Mouse (Mus musculus) R1 (cell line): ENCODE measurements around the gene Cacna2d3.
A peak's percentile ranks its signal among the peaks of the same experiment; 100 is the strongest.

Source experiments
- DNase-seq: peaks from one replicate; pipeline ENCODE4 v3.0.0-alpha.2; 2018; ENCODE audit warnings: low read depth, low spot score

The Cacna2d3 gene

DNA sequence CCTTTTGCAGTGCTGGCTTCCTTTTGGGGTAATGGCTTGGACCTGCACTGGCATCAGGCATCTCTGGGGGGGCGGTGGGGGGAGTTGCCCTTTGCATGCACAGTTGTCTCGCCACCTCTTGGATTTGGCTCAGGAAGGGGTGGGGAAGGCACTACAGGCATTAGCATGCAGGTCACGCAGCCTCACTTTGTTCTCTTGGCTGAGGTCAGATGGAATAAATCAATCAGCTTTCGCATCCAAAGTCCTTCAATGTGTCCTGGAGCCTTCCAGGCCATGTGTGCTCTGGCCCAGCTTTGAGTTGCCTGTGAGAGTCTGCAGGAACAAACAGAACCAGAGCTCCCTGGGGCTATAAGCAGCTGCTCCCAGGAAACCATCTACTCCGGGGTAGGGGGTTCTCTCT is 705.8 kb downstream of the Cacna2d3 start:
- DNase-seq: no peak

DNA sequence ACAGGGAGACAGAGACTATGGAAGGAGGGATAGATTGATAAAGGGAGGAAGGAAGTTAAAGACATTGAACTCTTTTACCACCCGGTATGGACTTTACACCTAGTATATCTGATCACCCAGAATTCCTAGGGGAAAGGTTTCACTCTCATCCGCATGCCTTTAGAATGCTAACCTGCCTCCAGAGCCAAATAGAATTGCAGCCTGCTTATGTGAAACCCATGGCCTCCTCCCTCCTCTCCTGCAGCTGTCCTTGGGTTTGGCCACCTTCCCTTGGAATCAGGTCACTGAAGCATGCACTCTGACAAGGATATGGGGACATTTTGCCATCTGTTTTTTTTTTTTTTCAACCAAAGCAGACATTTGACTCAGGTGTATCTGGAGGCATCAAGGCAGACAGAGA is 707.0 kb downstream of the Cacna2d3 start:
- DNase-seq: no peak

GRCm38 (mm10) chr14:29013161-29013560 is 708.5 kb downstream of the Cacna2d3 start:
- DNase-seq: no peak

DNA sequence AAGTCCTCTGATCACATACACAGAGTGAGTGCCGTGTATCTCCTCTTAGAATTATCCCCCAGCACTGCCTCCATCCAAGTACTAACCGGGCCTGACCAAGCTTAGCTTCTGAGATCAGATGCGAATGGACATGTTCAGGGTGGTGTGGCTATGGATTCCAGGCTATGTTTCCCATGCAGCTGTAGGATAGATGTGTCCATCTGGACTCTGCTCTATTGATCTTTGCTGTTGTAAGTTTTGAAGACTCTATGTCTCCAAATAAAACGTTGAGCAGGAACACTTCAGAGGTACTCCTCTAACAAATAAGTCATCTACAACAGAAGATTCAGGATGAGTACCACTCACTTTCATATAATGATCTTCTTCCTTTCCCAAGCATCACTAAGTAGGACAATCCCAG is 712.0 kb downstream of the Cacna2d3 start:
- no peak for DNase-seq

- DNase-seq: no peak
These were observed 716.3 kb downstream of the Cacna2d3 start for GRCm38 (mm10) chr14:29005228-29005840.

DNA sequence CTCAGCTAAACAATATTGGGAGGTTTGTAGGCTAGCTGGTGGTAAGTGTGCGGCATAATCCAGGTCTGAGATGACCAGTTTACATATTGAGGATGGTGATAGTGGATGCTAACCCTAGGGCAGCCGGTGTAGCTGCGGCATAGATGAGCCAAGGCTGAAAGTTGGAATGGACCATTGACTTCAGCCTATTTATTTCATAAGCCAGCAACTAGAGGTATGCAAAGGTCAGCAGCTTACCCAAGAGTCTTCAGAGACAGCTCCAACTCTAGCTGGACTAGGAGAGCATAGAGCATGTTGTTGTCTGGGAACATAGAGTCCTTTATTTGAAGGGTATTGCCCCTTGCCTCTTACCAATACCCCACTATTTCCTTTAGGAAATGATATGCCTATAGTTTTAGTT is 725.1 kb downstream of the Cacna2d3 start:
- no peak for DNase-seq

DNA sequence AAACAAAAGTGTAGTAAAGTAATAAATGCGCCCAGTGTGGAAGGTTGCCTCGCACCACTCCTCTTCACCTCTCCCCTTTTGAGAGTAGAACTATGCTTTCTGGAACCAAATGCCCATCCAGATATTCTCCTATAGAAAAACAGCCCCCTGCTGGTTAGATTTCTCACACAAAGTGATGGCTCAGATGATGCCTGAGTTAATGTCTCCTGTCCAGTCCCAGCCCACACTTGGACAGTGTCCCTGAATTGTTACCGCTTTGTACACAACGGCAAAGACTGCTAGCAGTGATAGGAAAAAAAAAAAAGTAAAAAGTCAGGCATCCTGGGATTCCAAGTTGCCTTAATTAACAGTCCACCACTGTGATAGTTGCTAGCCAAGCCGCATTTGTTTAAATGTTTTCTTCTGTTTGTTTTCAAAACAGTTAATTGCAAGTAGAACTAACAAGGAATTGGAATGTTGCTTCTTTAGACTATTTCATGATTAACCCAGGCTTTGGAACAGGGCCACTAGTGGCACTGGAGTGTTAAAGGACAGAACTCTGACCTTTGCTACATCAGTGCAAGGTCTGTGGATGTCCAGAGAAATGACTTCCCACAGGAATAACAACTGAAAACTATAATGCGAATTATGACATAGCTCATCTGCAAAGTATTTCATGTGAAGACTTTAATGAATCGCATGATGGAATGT is 733.3 kb downstream of the Cacna2d3 start:
- no peak for DNase-seq

- DNase-seq: no peak
These were observed 737.4 kb downstream of the Cacna2d3 start for GRCm38 (mm10) chr14:28984276-28984675.

DNA sequence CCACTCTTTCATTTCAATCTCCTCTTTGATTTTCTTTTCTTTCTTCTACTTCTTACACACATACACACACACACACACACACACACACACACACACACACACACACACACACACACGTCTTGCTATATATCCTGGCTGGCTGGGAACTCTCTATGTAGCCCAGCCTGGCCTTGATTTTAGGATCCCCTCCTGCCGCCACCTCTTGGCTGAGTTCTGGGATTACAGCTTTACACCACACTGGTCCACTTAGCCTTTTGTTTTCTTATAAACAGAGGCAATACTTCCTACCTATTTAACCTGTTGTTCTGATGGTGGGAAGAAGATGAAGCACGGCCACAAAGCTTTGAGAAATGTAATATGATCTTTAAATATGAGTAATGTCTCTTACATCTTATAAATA is 741.2 kb downstream of the Cacna2d3 start:
- DNase-seq: peak; percentile 10

DNA sequence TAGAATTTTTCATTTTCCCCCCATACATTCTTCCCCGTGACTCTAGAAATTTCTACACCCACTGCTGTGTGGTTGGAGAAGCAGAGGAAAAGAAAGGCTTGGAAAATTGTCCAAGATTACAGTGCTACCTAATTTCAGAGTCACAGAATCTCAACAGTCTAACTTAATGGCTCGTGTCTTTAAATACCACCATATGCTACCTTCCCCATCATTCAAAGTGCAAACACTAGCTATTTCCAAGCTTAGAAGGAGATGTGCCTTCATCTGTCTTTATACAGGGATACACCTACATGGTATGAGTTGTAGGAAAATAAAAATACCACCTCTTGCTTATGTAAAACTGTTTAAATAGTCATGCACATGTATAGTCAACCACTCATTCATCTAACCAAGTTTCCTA is 742.4 kb downstream of the Cacna2d3 start:
- no peak for DNase-seq

DNA sequence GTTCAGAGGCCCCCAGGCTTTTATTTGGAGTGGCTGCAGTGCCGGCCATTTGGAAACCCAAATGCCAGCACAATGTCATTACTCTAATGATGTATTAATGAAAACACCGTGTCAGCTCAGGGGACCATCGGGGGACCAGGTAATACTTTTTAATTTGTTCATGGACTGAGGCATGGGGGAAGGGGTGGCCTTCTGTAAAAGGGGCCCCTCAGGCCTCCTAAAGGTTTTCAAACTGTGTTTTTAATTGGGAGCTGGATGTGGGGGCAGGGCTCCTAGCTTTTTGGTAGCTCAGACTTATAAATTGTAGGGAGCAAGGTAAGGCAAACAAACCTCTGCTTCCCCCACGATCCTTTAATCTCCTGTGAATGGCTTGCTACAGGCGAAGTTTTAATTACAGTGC is 749.0 kb downstream of the Cacna2d3 start:
- no peak for DNase-seq

DNA sequence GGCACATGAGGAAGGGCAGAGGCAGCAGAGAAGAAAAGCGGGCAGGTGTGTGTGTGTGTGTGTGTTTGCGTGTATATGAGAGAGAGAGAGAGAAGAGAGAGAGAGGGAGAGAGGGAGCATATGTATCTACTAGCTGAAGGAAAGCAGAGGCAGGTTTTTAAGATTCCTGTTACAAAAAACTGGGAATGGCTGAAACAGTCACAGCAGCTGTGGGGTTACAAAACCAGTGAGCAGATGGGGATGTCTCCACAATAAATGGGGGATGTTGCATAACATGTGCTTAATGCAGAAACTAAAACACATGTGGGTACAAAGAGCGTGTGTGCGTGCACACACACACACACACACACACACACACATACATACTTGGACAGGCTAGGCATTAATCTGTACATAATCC is 752.4 kb downstream of the Cacna2d3 start:
- DNase-seq: no peak

GRCm38 (mm10) chr14:28966881-28967280 is 754.8 kb downstream of the Cacna2d3 start:
- DNase-seq: no peak

GRCm38 (mm10) chr14:28961379-28961778 is 760.3 kb downstream of the Cacna2d3 start:
- DNase-seq: peak; percentile 76

DNA sequence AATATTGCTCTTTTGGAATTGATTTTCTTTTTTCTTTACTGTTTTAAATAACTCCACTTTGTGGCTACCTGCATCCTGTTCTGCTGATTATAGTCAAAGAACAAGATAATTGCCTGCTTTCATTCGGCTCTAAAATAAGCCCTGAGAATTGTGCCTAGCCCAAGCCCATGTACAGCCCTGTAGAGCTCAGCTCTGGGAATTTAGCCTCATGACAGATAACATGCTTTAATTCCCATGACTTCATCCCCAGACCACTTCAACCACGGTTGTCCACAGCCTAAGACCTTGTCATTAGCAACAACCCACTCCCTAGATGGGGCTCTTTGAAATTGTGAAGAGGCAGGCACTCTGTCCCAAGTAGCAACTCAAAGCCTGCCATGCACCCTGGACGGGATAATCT is 762.6 kb downstream of the Cacna2d3 start:
- DNase-seq: no peak

GRCm38 (mm10) chr14:28958131-28959015 is 763.3 kb downstream of the Cacna2d3 start:
- peak; percentile 61 for DNase-seq

GRCm38 (mm10) chr14:28955181-28955580 is 766.5 kb downstream of the Cacna2d3 start:
- peak; percentile 69 for DNase-seq

GRCm38 (mm10) chr14:28954588-28954987 is 767.1 kb downstream of the Cacna2d3 start:
- DNase-seq: no peak

- DNase-seq: no peak
These were observed 767.6 kb downstream of the Cacna2d3 start for GRCm38 (mm10) chr14:28954086-28954485.

GRCm38 (mm10) chr14:28953409-28953808 is 768.3 kb downstream of the Cacna2d3 start:
- no peak for DNase-seq

GRCm38 (mm10) chr14:28950499-28950898 is 771.2 kb downstream of the Cacna2d3 start:
- DNase-seq: no peak

DNA sequence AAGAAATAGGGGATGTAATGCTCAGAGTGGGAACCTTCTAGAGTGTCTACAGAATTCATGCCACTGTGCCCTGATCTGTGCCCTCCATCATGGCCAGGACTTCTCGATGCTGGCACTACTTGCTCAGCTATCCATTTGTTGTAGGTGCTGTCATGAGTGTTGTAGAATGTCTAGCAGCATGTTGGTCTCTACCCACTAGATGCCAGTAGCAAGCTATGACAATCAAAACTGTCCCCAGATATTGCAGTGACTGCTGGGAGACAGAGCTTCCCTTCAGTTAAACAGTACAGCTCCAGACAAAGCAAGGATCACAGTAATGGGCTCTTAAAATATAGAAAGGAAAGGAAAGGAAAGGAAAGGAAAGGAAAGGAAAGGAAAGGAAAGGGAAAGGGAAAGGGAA is 771.9 kb downstream of the Cacna2d3 start:
- no peak for DNase-seq
